Mouse (Mus musculus) macrophage (primary cell): Measurements from ENCODE around the gene Tapbp. TPM values are rescaled to one million over a fixed set of nuclear protein-coding genes. Genes with fewer than 3 reads are reported as not detected.

Experiments
- H3K27ac ChIP-seq: fragments of 350-480 bp; formaldehyde crosslinking; 2 replicates; pipeline ENCODE4 v1.9.0; 2021
- H3K36me3 ChIP-seq: fragments of 350-480 bp; formaldehyde crosslinking; 2 replicates; pipeline ENCODE4 v1.9.0; 2021; ENCODE audit errors: inconsistent target
- H3K4me3 ChIP-seq: fragments of 350-480 bp; formaldehyde crosslinking; 2 replicates; pipeline ENCODE4 v1.9.0; 2021; ENCODE audit errors: inconsistent target
- H3K79me2 ChIP-seq: fragments of 350-480 bp; formaldehyde crosslinking; 2 replicates; pipeline ENCODE4 v1.9.0; 2021; ENCODE audit errors: inconsistent target
- WGBS: methylation state at CpG from one replicate; pipeline ENCODE4 v1.1.7; 2026; ENCODE audit warnings: inconsistent platforms; ENCODE audit not compliant: missing documents; 5-methylcytosine and 5-hydroxymethylcytosine counted together
- polyA plus RNA-seq: library from polyadenylated mRNA; stranded (reverse); fragments of 250-400 nt; gene quantifications from 3 replicates; pipeline ENCODE4 v1.2.4, GENCODE M21; 2018; ENCODE audit warnings: inconsistent platforms

The Tapbp gene
- polyA plus RNA-seq, 1 experiment from 2014 or later = 235 TPM

DNA sequence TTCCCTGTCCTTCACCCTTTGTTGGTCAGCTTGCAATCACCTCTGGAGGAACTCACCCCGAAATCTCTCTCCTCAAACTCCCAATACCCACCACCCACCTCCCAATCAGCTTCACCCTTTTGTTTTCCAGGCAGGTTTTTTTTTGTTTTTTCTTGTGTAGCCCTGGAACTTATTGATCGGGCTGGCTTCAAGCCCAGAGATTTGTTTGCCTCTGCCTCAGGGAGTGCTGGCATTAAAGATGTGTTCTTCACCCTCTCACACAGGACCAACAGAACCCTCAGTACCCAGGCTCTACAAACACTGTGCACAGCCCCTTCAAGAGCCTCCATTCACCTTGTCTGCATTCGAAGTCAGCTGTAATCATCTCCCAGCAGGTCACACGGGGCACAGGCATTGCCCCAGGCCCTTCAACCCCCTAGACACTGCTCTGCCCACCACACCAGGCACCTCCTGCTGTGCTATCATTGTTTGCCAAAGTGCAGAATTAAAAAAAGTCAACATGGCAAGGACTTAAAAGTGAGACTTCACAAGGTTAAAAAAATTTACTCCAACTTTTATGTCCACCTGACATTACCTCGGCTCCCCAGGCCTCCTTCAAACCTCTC, 38.4 kb downstream of the Tapbp start:
- peaks cover 20% of the 10 kb centered on the region; the same call in 1 of the 2 replicates for H3K36me3 ChIP-seq
- peak overlapping the region; percentile 92 for H3K4me3 ChIP-seq
- H3K27ac ChIP-seq = peak overlapping the region; percentile 93
- peaks cover 67% of the 10 kb centered on the region for H3K79me2 ChIP-seq
- 39% methylated on average over 5 of the region's 5 CpGs for WGBS

DNA sequence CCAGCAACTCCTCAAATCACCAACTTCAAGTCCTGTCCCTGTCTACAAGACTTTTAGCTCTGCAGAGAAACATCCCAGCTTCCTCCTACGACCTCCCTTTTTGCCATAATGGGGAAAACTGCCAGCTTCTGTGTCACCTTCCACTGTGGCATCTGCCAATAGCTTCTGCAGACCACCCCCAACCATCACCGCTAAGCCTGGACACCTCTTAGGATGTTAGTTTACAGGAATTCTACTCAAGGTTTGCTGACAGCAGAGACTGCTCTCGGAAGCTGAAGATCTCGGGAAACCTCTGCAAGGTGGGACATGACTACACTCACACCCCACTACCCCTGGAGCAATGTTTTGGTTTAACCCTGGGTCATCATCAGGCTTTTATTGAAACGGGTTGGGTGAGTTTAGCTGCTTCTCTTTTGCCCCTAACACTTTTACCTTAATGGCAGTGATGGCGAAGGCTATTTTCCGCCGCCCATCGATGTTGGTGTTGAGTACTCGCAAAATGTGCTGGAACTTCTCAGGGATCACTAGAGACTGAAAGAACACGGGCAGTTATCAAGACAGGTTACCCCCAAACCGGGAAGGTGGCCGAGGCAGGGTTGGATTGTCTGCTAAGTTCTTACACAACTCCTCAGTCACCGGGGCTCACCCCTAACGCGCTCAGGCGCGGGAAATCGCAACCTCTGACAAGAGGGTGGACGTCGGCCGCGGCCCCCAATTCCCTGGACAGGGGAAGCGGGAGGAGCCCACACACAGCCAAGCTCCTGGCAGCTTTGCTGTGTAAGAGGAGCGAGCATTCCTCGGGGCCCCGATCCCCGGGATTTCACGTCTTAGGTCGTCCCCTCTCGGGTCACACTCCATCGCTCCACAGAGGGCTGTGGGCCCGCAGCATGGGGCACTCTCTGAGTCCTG, 39.2 kb downstream of the Tapbp start:
- Histone ChIP-seq H3K36me3 (peaks cover 25% of the 10 kb centered on the region; the same call in 1 of the 2 replicates), H3K79me2 (peaks cover 59% of the 10 kb centered on the region), H3K4me3 (peak overlapping the region; percentile 92), H3K27ac (peak overlapping the region; percentile 93)
- WGBS = 1% methylated on average over 33 of the region's 33 CpGs

DNA sequence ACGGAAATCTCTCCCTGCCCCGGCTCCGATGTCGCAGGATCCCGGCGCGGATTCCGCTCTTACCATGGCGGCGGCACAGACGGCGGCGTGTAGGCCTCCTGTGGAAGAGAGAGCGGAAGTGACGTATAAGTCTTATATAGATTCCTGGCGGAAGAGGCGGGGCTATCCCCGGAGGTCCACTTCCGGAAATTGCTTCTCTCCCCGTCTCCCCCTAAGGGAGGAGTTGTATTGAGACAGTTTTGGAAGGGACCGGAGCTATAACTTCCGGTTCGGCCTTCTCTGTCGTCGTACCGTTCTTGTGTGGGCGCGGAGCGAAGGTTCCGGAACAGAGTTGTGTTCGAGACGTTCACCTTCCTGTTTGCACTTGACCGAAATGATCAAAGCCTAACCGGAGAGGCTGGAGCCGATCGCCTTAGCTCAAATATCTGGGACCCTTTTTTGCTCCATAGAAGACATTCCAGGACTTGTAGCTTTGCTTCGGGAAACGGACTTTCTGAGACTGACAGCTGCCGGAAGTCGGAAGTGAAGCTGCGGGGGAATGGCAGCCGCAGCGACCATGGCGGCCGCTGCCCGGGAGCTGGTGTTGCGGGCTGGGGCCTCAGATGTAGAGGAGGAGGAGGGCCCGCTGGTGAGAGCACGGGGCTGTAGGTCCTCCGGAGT, 40.0 kb downstream of the Tapbp start, which contains the start of the genes Vps52 and Rps18:
TSS of gene Vps52 (plus strand) at position 258 of the 660 bp plus-strand sequence.
TSS of gene Rps18 (minus strand) at position 447 of the 660 bp plus-strand sequence.
- peaks cover 51% of the 10 kb centered on the region for H3K79me2 ChIP-seq
- peak within 1 kb of the TSS; percentile 92 for H3K4me3 ChIP-seq
- under 1% methylated on average over 50 of the region's 50 CpGs for WGBS

DNA sequence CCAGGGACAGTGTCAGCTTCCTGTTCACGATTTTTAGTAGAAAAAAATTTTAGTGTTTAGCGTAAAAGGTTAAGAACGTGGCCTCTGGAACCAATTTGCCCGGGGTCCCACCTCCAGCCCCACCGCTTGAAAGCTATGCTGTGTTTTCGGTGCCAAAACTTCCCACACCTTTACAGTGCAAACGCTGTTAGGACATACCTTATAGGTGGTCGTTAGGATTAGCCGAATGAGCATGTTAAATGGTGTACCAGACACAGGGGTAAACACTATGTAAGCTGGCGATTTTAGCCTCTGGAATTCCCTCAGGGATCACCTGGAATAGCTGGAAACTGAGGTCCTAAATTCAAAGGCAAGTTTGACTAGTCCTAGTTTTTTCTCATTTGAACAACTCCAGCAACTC, 40.6 kb downstream of the Tapbp start:
- peak overlapping the region; percentile 92 for H3K4me3 ChIP-seq
- peaks cover 46% of the 10 kb centered on the region for H3K79me2 ChIP-seq
- WGBS = 12% methylated on average over 10 of the region's 10 CpGs
- peak overlapping the region; percentile 93 for H3K27ac ChIP-seq
- H3K36me3 ChIP-seq = peaks cover 40% of the 10 kb centered on the region

More for the DNA sequence above, 40.0 kb downstream of the Tapbp start, which contains the start of the genes Vps52 and Rps18:
- peaks cover 33% of the 10 kb centered on the region for H3K36me3 ChIP-seq
- peak within 1 kb of the TSS; percentile 93 for H3K27ac ChIP-seq

DNA sequence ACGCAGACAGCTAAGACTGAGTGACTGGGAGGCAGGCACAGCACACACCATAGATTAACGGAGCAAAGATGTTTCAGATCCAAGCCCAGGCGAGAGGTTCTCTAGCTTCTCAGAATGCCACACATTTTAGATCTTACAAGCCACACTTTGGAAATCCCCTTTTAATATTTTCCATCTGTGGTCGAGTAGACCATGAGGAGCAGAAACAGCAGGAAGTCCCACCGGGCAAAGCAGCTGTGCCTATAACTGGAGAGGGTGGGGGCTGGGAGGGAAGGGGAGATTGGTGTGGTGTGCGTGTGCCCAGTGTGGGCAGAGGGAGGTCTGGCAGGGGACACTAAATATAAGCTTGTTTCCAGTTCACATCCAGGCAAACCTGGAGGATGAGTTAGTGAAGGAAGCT, 41.8 kb downstream of the Tapbp start:
- H3K79me2 ChIP-seq = peaks cover 46% of the 10 kb centered on the region
- WGBS = 83% methylated on average over 6 of the region's 6 CpGs
- H3K27ac ChIP-seq = no peak overlapping the region
- H3K4me3 ChIP-seq = no peak overlapping the region
- H3K36me3 ChIP-seq = peaks cover 50% of the 10 kb centered on the region

DNA sequence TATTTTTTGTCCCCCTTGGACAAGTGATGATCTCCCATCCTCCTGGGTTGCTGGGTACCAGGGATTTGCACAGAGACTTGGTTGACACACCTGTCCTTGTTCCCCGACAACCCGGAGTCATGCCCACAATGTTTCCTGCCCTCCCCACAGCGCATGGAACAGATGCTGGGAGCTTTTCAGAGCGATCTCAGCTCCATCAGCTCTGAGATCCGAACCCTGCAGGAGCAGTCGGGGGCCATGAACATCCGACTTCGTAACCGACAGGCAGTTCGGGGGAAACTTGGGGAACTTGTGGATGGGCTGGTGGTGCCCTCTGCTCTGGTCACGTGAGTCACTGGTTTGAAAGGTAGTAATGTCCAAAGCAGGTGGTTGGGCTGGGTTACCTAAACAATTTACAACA, 42.8 kb downstream of the Tapbp start:
- H3K79me2 ChIP-seq = peaks cover 39% of the 10 kb centered on the region
- no peak overlapping the region for H3K4me3 ChIP-seq
- no peak overlapping the region for H3K27ac ChIP-seq
- peaks cover 50% of the 10 kb centered on the region for H3K36me3 ChIP-seq
- 92% methylated on average over 11 of the region's 11 CpGs for WGBS

DNA sequence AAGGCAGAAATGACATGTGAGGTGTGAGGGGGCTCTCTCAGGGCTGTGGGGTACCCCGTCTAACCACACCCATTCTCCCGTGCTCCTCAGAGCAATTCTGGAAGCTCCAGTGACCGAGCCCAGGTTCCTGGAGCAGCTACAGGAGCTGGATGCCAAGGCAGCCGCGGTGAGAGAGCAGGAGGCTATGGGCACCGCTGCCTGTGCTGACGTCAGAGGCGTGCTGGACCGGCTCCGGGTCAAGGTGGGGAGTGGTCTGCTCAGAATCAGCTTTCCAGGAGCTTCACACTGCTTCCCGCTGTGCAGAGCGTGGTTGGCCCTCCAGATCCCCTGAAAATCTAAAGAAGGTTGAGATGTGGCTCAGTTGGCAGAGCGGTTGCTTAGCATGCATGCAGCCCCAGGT, 43.4 kb downstream of the Tapbp start:
- Histone ChIP-seq H3K79me2 (peaks cover 32% of the 10 kb centered on the region), H3K36me3 (peaks cover 52% of the 10 kb centered on the region), H3K27ac (no peak overlapping the region), H3K4me3 (no peak overlapping the region)
- WGBS = 90% methylated on average over 13 of the region's 13 CpGs

DNA sequence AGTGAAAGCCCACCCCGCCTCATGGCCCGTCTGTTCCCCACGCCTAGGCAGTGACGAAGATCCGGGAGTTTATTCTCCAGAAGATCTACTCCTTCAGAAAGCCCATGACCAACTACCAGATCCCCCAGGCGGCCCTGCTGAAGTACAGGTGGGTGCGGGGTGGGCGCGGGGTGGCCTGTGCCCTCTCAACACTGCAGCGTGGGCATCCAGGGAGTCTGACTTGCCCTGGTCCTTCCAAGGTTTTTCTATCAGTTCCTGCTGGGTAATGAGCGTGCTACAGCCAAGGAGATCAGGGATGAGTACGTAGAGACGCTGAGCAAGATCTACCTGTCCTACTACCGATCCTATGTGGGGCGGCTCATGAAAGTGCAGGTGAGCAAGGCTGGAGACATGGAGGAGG, 44.2 kb downstream of the Tapbp start:
- Histone ChIP-seq H3K36me3 (peaks cover 53% of the 10 kb centered on the region), H3K4me3 (no peak overlapping the region), H3K27ac (no peak overlapping the region), H3K79me2 (peaks cover 24% of the 10 kb centered on the region)
- WGBS = 96% methylated on average over 15 of the region's 15 CpGs

DNA sequence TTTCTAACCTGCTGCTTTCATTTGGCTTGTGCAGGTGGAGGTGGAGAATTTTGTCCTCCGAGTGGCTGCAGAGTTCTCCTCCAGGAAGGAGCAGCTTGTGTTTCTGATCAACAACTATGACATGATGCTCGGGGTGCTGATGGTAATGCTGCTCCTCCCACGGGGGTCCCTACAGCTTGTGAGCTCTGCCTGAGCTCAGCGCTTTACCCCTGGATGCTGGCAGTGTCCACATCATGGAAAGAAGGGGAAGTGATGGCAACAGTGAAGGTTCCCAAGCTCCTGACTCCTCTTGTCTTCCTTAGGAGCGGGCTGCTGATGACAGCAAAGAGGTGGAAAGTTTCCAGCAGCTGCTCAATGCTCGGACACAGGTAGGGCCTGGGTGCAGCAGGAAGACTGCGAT, 47.2 kb downstream of the Tapbp start:
- Histone ChIP-seq H3K79me2 (peaks cover 3% of the 10 kb centered on the region; the same call in 1 of the 2 replicates), H3K27ac (no peak overlapping the region), H3K36me3 (peaks cover 65% of the 10 kb centered on the region), H3K4me3 (no peak overlapping the region)
- 93% methylated on average over 7 of the region's 7 CpGs for WGBS

DNA sequence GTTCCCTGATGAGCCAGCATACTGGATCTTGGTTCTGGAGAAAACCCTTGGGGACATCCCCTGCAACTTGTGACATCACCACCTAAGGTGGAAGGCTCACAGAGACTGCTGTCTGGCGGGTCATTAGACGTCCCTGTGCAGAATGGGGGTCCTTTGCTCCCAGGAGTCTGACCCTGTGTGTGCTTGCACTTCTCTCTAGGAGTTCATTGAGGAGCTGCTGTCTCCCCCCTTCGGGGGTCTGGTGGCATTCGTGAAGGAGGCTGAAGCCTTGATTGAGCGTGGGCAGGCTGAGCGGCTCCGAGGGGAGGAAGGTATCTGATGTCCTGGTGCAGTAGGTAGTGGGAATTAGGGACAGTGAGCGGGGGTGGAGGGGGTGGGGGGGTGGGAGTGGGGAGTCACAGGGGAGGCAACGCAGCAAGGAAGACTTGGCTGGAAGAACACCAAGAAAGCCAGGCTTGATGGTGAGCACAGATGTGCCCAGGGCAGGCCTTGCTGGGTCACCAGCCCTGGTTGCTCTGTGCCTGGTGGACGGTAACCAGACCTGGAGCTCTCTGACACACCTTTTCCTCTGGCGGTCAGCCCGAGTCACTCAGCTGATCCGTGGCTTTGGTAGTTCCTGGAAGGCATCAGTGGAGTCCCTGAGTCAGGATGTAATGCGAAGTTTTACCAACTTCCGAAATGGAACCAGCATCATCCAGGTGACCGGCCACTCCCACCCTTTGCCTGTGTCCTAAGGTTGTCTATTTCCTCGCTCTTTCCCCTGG, 49.6 kb downstream of the Tapbp start:
- peaks cover 47% of the 10 kb centered on the region for H3K36me3 ChIP-seq
- WGBS = 88% methylated on average over 13 of the region's 17 CpGs
- no peak overlapping the region for H3K27ac ChIP-seq
- no peak overlapping the region for H3K4me3 ChIP-seq
- no peaks in the 10 kb centered on the region for H3K79me2 ChIP-seq

DNA sequence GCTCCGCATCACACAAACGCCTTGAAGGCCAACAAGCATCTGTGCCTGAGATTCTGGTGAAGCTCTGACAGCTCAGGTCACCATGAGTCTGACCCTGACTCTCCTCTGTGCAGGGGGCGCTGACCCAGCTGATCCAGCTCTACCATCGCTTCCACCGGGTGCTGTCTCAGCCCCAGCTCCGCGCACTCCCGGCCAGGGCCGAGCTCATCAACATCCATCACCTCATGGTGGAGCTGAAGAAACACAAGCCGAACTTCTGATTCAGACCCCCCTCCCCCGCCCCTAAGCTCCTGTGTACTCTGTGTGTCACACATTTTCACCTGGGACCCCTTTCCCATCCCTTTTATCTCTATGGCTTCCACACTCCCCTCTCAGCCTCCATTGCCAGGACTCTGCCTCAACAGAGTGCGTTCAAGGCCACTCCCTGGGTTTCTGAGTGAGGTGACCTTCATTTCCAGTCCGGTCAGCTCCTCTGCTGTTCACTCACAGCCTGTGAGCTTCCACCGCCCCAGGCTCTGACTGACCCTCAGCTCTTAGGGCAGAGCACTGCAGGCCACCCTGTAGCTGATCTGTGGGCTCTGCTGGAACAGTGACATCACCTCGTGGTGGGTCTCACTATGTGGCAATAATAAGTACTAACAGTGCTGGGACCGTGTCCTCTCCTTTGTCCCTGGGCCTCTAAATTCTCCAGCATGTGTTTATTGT, 50.3 kb downstream of the Tapbp start:
- H3K4me3 ChIP-seq = no peak overlapping the region
- H3K79me2 ChIP-seq = no peaks in the 10 kb centered on the region
- 95% methylated on average over 16 of the region's 16 CpGs for WGBS
- H3K36me3 ChIP-seq = peaks cover 39% of the 10 kb centered on the region
- H3K27ac ChIP-seq = no peak overlapping the region

DNA sequence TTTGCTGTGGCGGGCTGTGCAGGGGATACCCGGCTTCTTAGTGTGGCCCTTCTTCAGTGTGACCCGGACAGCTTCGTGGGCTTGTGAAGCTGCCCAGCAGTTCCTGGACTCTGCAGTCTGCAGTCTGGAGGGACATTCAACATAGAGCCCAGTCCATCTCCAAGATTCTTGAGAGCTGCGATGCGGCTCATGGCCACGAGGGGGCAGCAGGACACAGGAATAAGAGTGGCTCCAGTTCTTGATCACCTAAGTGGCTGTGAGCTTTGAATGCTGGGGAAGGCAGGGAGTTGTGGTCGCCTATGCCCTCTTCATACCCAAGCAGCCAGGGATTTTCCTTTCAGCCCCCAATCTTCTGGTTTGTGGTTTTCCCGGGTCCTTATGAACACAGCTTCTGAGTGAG, 52.8 kb downstream of the Tapbp start:
- WGBS = 2% methylated on average over 9 of the region's 9 CpGs
- H3K36me3 ChIP-seq = peaks cover 15% of the 10 kb centered on the region; the same call in 1 of the 2 replicates
- no peak overlapping the region for H3K4me3 ChIP-seq
- no peak overlapping the region for H3K27ac ChIP-seq
- no peaks in the 10 kb centered on the region for H3K79me2 ChIP-seq

DNA sequence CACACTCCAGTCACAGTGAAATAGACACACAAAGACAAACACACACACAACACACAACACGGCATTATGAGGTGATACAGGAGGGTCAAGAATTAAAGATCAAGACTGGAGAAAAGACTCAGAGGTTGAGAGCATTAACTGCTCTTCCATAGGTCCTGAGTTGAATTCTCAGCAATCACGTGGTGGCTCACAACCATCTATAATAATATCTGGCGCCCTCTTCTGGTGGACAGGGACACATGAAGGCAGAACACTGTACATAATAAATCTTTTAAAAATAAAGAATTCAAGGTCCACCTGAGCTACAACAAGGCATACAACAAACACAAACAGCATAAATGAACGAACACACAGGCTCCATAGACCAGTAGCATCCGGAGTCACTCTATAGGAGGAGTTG, 53.2 kb downstream of the Tapbp start:
- H3K36me3 ChIP-seq = peaks cover 14% of the 10 kb centered on the region; the same call in 1 of the 2 replicates
- no peak overlapping the region for H3K27ac ChIP-seq
- H3K4me3 ChIP-seq = no peak overlapping the region
- no peaks in the 10 kb centered on the region for H3K79me2 ChIP-seq
- 40% methylated on average over 5 of the region's 5 CpGs for WGBS
